Mouse (Mus musculus): Measurements from ENCODE around the gene Ap4s1. TPM values are rescaled to one million over a fixed set of nuclear protein-coding genes. Genes with fewer than 3 reads are reported as not detected.
A peak's percentile ranks its signal among the peaks of the same experiment; 100 is the strongest.
"Not testable (repeated sequence)": the region's sequence is repeated elsewhere in the genome, so short reads cannot be mapped to it uniquely, and the experiment has no call there.

Ap4s1 gene
- 4.4 and 5.2 TPM in 2 replicates for polyA plus RNA-seq (2012; rRNA removed)

DNA sequence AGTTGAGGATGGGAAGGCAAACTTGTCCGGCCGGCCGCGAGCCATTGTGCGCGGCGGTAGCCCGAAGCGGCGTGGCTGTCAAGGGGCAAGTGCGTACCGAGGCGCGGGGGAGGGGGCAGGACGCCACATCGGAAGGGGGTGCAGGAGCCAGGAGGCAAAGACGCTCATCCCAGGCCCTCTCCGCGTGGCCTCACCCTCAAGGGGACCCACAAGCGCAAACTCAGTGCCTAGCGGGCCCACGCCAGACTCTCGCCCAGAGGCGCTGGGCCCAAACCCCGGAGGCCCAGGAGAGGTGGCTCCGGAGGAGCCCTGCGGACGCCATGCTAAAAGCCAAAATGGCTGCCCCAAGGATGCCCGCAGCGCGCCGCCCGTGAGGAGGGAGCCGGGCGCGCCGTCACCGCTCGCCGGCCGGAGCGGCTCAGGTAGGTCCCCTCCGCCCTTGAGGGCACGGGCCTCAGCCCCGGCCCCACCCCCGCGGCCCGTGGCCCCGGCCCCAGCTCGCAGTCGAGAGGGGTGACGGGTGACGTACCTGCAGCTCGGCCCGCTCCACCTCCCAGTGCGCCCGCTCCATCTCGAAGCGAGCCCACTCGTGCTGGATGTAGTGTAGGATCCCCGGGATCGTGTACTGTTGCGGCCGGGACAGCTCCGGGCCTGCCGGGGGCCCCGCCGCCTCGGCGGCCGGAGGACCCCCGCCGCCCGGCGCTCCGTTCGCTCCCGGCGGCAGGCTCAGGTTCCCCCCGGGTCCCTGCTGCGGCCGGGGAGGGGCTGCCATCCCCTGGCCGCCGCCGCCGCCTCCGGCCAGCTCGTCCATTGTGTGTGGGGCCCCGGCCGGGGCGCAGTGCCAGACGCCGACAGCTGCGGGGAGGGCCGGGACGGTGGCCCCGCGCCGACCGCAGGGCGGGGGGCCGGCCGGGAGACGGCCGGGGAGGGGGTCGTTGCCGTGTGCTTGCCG, at the start of gene Ap4s1:
Ap4s1 (plus strand) TSS at position 141 of the 952 bp plus-strand sequence.
- no peak for DNase-seq (ENCODE audit: low read depth, low spot score)
- 2% methylated on average over 107 of the region's 108 CpGs for WGBS

- DNase-seq (ENCODE audit: low read depth, low spot score): peak; percentile 73
- WGBS: 17% methylated on average over 6 of the region's 6 CpGs
These were observed 49.0 kb upstream of the Ap4s1 start for GRCm38 (mm10) chr12:51641871-51642270.

DNA sequence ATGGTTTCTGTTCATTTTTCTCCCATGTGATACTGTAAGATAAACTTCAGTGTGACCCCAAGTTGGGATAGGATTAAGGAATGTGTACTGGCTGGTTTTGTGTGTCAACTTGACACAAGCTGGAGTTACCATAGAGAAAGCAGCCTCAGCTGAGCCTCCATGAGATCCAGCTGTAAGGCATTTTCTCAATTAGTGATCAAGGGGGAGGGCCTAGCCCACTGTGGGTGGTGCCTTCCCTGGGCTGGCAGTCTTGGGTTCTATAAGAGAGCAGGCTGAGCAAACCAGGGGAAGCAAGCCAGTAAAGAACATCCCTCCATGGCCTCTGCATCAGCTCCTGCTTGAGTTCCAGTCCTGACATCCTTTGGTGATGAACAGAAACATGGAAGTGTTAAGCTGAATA, 41.4 kb upstream of the Ap4s1 start:
- not testable (repeated sequence) for DNase-seq (ENCODE audit: low read depth, low spot score)

- no peak for DNase-seq (ENCODE audit: low read depth, low spot score)
These were observed 34.8 kb upstream of the Ap4s1 start for GRCm38 (mm10) chr12:51655944-51656465.

GRCm38 (mm10) chr12:51663011-51663410, 27.8 kb upstream of the Ap4s1 start:
- DNase-seq (ENCODE audit: low read depth, low spot score): no peak

More at GRCm38 (mm10) chr12:51655944-51656465, 34.8 kb upstream of the Ap4s1 start:
- WGBS: 83% methylated on average over 1 of the region's 1 CpGs

DNA sequence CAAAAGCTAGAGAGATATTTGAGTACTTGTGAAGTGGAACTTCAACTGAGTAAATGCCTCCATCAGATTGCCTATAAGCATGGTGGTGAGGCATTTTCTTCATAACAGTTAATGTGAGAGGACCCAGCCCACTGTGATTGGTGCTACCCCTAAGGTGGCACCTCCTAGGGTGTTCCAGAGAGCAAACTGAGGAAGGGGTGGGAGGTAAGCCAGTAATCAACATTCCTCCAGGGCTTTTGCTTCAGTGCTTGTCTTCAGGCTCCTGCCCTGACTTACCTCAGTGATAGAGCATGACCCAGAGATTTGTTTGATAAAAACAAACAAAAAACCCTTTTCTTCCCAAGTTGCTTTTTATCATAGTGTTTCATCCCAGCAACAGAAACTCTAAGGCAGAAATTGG, 26.9 kb upstream of the Ap4s1 start:
- no peak for DNase-seq (ENCODE audit: low read depth, low spot score)

DNA sequence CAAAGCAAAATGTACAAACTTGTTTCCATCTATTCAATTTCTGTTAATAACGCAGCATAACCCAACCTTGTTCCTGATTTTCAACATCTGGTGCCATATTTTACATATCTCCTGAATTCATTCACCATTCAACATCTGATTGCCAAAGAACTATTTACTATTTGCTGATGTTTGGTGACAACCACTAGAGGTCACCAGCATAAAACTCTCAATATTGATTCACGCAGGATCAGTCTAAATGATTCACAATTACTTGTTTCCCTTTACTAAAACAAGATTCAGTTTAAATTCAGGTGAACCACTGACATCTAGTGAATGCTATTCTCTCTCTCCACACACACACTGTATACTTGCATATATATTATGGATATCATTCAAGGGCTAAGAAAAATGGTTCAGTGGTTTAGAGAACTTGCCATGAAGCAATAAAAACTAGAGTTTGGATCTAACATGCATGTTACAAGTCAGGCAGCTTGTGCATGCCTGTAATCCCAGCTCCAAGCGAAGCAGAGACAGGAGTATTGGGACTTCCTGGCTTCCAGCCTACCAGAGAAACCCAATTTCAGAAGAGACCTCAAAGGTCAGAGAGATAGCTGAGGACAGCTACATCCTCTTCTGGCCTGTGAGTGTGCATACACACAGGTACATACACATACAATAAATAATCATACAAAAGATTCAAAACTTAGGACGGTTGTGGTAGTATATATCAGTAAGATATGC, 24.0 kb upstream of the Ap4s1 start:
- no peak for DNase-seq (ENCODE audit: low read depth, low spot score)
- WGBS: 39% methylated on average over 4 of the region's 4 CpGs

- WGBS: 22% methylated on average over 5 of the region's 5 CpGs
- DNase-seq (ENCODE audit: low read depth, low spot score): no peak
These were observed 19.5 kb upstream of the Ap4s1 start for GRCm38 (mm10) chr12:51671231-51671891.

DNA sequence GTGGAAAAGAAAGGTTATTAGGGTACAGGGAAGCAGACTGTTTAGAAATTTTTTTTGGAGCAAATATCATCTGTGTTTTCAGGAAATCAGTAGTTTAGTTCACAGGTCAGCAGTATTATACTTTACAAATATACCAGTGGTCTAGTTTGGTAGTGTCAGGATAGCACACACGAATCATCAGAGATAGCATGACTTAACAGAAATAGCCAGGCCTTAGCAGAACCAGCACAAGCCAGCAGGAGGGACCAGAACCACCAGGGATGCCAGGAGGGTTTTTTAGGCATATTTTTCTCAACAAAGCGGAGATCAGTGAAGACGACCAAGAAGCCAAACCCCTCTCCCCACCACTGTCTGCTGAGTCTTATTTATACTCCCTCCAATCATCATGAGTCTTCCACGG, 17.6 kb upstream of the Ap4s1 start:
- WGBS: 54% methylated on average over 4 of the region's 4 CpGs
- no peak for DNase-seq (ENCODE audit: low read depth, low spot score)

DNA sequence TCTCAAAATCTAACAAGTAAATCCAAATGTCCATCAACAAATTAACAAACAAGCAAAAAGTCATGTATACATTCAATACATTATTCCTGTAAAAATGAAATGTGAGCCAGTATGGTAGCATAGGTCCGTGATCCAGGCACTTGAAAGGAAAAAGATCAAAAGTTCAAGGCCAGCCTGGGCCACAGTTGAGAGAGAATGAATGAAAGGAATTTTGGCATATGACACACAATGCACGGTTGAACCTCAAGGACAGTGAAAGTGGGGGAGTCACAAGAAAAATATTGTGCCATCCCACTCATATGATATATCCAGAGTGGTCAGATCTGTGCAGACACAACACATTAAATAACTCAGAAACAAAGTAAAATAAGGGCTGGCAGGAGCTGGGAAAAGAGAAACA, 14.4 kb upstream of the Ap4s1 start:
- 50% methylated on average over 2 of the region's 2 CpGs for WGBS

DNA sequence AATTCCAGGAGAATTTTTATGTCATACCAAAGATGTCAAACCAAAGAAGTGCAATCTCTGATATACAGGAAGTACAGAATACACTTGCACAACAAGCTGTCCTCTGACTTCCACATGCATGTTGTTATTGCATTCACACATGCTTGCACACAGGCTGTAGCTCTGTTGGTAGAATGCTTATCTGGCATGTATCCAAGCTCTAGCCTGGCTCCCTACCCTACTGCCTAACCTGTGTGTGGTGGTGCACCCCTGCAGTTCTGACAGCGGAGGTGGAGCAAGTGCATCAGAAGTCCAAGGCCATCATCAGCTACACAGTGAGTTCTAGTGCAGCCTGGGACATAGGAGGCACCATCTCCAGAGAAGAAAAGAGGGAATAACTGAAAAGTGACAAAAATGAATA, 12.0 kb upstream of the Ap4s1 start:
- WGBS: 68% methylated on average over 1 of the region's 1 CpGs
- no peak for DNase-seq (ENCODE audit: low read depth, low spot score)

More for the DNA sequence above, 14.4 kb upstream of the Ap4s1 start:
- no peak for DNase-seq (ENCODE audit: low read depth, low spot score)

- DNase-seq (ENCODE audit: low read depth, low spot score): no peak
- WGBS: 71% methylated on average over 2 of the region's 2 CpGs
These were observed 2.3 kb upstream of the Ap4s1 start for GRCm38 (mm10) chr12:51688546-51688945.

GRCm38 (mm10) chr12:51691845-51692632, 1.2 kb downstream of the Ap4s1 start, which contains the start of gene Strn3:
TSS of gene Strn3 (minus strand) at chr12:51691897.
- DNase-seq (ENCODE audit: low read depth, low spot score): peak; percentile 93
- WGBS: under 1% methylated on average over 49 of the region's 56 CpGs

DNA sequence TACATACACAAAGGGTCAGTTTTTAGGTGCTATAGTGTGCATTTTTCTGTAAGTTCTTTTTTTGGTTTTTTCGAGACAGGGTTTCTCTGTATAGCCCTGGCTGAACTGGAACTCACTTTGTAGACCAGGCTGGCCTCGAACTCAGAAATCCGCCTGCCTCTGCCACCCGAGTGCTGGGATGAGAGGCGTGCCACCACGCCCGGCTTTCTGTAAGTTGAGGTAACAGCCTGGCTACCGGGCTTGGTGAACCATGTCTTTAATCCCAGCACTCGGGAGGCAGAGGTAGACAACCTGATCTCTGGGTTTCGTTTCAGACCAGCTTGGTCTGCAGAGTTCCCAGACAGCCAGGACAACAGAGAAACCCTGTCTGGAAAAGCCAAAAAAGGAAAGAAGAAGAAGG, 2.0 kb downstream of the Ap4s1 start:
- WGBS: 68% methylated on average over 10 of the region's 10 CpGs
- DNase-seq (ENCODE audit: low read depth, low spot score): not testable (repeated sequence)

- WGBS: 85% methylated on average over 3 of the region's 3 CpGs
- no peak for DNase-seq (ENCODE audit: low read depth, low spot score)
These were observed 2.6 kb downstream of the Ap4s1 start for GRCm38 (mm10) chr12:51693419-51693818.

DNA sequence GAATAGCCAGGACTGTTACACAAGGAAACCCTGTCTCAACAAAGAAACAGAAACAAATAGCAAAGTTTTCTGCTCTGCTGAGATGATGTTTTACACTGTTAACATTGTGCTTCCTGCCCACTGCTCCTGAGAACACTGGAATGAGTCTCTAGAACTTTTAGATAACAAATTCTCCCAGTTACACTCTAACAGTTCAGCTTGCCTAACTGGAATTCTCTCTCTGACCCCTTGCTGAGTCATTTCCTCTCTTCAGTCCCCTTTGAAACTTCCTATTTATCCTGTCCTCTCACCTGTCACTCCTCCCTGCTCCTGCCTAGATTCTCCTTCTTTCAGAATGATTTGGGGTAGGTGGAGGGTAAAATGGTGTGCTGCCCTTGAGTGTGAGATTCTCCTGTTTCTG, 3.3 kb downstream of the Ap4s1 start:
- no peak for DNase-seq (ENCODE audit: low read depth, low spot score)

DNA sequence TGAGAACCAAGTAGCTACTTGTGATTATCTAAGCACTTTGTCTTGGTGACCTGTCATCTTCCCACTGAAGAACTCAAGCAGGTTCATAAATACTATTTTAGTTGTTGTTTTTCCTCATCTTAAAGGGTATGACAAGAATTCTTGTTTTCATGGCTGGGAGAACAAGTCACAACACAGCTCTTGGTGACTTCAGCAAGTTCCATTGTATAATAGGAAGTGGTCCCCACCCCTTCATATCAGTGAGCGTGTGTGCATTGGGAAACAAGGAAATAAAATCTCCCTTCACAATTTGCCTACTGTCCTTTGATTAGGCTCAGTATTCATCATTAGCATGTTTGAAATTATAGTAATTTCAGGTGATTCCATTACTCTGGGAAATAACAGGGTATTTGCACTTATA, 4.1 kb downstream of the Ap4s1 start:
- no peak for DNase-seq (ENCODE audit: low read depth, low spot score)
- 47% methylated on average over 1 of the region's 1 CpGs for WGBS

DNA sequence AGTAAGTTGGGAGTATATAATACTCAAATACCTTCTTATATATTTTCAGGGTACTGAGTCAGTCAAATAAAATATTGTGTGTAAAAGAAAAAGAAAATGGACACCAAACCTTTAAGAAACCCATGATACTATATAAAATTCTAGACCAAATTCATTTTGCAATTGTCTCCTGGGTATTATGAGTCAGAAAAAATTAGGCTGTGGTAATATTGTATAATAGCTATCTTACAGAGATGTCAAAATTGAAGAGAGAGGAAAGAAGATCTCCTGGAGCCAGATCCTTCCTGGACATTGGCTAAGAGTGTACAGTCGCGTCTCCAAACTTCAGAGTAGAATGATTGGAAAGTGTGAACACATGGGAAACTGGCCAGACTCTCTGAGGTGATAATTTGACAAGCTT, 5.3 kb downstream of the Ap4s1 start:
- no peak for DNase-seq (ENCODE audit: low read depth, low spot score)
- WGBS: 94% methylated on average over 2 of the region's 2 CpGs

DNA sequence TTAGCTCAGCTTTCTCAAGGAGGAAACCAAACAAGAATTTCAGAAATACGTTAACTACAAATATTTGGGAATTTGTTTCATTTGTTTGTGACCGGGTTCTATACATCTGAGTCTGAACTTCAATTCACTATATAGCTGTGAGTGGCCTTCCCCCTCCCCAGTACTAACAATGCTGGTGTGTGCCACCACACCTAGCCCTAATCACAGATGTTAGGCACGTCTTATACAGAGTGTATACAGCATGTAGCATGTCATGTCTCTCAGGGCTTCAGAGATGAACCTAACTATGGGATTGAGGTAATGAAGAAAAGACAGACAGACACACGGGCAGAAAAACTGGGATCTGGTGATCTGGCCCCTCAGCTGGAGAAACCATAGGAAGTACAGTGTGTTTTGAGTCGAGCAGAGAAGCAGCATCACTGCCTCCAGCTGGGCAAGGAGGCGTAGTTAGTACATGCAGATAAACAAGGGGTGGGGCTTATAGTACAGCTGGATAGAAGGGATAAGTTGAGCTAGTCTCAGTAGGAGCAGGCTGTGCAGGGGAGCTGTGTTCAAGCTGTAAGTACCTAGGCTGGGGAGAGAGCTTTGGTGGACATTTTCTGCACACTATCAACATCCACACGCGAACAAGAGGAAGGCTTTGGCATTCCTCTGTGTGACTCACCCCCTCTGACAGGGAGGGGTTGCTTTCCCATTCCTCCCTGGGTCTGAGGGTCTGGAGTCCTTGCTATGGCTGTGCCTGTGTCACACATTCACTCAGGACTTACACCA, 9.0 kb downstream of the Ap4s1 start:
- DNase-seq (ENCODE audit: low read depth, low spot score): no peak
- WGBS: 55% methylated on average over 8 of the region's 8 CpGs

All from large intestine, adult 2 months (tissue).